Mouse (Mus musculus) left cerebral cortex, adult 2 months (tissue): ENCODE measurements around the gene Elobl. TPM values are rescaled to one million over a fixed set of nuclear protein-coding genes. Genes with fewer than 3 reads are reported as not detected.
"Not testable (repeated sequence)": the region's sequence is repeated elsewhere in the genome, so short reads cannot be mapped to it uniquely, and the experiment has no call there.

Experiments
- DNase-seq, 2 experiments: peaks; one replicate each; pipeline ENCODE4 v3.0.0; 2021 to 2022; ENCODE audit warnings: low spot score in 2 of 2, mixed read lengths in 1 of 2; ENCODE audit errors: extremely low spot score in 1 of 2
- H3K27ac ChIP-seq: fragments of 200-600 bp; 2 replicates; pipeline ENCODE4 v1.8.1; 2022
- H3K4me3 ChIP-seq: fragments of 200-600 bp; 2 replicates; pipeline ENCODE4 v1.8.1; 2022
- CTCF ChIP-seq: fragments of 200-600 bp; IDR thresholded peaks from 2 replicates; pipeline ENCODE4 v1.8.1; 2022; ENCODE audit warnings: antibody characterized with exemption, mild to moderate bottlenecking, moderate library complexity
- intact Hi-C: fragments of 180-260 bp; cut with DNase I; formaldehyde crosslinking; loops from one replicate; pipeline ENCODE4 v1.15.1; 2025
- total RNA-seq, 2 experiments: library from RNA; stranded (reverse); gene quantifications; 2 replicates each; pipeline ENCODE4 v1.2.3; 2021

The Elobl gene
- total RNA-seq, 2 experiments from 2014 or later: not detected

DNA sequence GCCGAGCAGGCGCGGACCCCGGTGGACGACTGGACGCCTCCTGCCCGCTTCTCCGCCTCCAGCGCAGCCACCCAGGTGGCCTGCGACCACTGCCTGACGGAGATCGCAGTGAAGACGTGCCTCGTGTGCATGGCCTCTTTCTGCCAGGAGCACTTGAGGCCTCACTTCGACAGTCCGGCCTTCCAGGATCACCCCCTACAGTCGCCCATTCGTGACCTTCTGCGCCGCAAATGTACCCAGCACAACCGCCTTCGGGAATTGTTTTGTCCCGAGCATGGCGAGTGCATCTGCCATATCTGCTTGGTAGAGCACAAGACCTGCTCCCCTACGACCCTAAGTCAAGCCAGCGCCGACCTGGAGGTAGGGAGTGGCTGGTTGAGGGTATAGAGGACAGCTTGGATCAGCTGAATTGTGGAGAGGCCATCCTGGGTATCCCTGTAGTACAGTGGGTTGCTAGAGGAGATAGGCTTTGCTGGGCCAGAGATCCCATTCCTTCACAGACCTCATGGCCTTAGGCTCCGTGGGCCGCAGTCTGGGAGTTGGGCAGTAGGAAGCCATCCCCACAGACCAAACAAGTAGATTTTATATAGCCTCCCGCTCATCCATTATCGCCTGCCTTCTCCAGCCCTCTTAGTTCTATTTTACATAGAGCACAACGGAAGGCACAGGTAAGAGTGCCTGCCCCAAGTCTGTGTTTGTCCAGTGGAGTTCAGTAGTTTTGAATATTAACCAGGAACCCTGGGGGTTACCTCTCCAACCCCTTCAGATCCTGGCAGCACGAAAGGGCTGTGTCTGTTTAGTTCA lies 33.2 kb upstream of the Elobl start:
- peak overlapping the region; percentile 49 for H3K4me3 ChIP-seq

DNA sequence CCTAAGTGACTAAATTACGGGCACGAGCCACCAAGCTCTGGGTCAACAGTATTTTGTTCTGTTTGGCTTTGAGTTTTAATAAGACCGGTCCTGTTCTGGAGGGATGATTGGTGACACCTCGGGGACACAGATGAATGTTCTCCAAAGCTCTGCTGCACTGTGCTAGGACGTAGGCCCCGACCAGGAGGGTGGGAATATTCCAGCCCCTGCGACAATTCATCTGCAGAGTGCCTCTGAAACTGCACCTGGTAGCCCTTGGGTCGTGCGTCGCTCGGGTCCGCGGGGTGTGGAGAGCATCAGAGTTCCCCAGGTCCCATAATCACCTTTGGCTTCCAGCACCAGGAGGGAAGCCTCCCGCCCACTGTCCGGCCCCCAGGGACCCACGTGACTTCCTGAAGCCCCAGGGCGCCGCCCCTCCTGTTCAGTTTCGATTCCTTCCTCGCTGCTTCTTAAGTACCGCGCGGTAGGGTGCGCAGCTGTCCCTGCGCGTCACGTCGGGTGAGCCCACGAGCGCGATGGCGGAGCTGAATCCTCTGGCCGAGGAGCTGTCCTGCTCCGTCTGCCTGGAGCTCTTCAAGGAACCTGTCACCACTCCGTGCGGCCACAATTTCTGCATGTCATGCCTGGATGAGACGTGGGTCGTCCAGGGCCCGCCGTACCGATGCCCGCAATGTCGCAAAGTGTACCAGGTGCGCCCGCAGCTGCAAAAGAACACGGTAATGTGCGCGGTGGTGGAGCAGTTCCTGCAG lies 32.4 kb upstream of the Elobl start, which contains the start of gene Trim25:
TSS of gene Trim25 (plus strand) at position 403 of the 749 bp plus-strand sequence.
- Histone ChIP-seq H3K4me3 (peak within 1 kb of the TSS; percentile 49), H3K27ac (peak within 1 kb of the TSS; percentile 49)
- intact Hi-C loops: no loop called here
- no peak for TF ChIP-seq CTCF
- peak; percentile 46 to 63 for DNase-seq

More for the DNA sequence above, 33.2 kb upstream of the Elobl start:
- H3K27ac ChIP-seq: peak overlapping the region; percentile 49
- no peak for DNase-seq
- TF ChIP-seq CTCF: no peak
- intact Hi-C loops: no loop called here

DNA sequence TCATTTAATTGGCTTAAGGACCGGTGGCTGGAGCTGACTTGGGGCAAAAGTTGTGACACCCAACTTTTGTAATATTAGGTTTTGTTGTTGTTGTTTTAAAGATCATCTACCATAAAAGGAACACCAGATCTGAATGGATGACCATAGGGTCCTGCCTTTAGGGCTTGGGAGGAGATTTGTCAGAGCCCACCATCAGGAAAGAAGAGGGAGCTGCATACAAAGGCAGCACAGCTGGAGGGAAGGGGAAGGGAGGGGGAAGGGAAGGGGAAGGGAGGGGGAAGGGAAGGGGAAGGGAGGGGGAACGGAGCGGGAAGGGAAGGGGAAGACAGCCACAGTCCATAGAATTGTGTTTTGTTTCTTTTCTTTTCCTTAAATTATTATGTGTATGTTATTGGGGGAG lies 31.7 kb upstream of the Elobl start:
- Histone ChIP-seq H3K4me3 (no peak overlapping the region), H3K27ac (no peak overlapping the region)
- TF ChIP-seq CTCF: no peak
- DNase-seq: no peak
- intact Hi-C loops: no loop called here

DNA sequence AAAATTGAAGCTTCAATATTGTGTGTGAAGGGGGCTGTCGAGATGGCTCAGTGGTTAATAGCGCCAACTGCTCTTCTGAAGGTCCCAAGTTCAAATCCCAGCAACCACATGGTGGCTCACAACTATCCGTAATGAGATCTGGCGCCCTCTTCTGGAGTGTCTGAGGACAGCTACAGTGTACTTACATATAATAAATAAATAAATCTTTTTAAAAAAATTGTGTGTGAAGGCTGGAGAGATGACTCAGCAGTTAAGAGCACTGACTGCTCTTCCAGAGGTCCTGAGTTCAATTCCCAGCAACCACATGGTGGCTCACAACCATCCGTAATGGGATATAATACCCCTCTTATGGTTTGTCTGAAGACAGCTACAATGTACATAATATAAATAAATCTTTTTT lies 30.6 kb upstream of the Elobl start:
- DNase-seq, H3K4me3 ChIP-seq, H3K27ac ChIP-seq, intact Hi-C loops: not testable (repeated sequence)
- TF ChIP-seq CTCF: peak; percentile 43

DNA sequence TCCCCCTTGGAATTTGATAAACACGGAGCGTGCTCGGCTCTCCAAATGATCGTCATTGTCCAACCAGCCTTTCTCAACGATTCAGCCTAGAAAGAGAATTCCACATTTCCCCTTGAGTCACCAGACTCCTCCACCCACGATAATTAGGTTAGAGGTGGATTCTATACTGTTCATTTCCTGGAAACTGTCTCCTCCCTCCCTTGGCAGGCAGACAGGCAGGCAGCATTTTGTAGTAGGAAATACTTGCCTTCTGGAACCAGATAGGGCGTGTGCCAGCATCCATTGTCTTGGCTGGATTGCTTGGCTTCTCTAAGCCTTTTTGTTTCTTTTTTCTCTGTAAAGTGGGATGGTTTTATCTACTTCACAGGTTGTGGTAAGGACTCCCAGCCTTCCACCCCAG lies 29.7 kb upstream of the Elobl start:
- TF ChIP-seq CTCF: no peak
- no peak overlapping the region for H3K4me3 ChIP-seq
- DNase-seq: no peak
- H3K27ac ChIP-seq: no peak overlapping the region
- intact Hi-C loops: no loop called here

DNA sequence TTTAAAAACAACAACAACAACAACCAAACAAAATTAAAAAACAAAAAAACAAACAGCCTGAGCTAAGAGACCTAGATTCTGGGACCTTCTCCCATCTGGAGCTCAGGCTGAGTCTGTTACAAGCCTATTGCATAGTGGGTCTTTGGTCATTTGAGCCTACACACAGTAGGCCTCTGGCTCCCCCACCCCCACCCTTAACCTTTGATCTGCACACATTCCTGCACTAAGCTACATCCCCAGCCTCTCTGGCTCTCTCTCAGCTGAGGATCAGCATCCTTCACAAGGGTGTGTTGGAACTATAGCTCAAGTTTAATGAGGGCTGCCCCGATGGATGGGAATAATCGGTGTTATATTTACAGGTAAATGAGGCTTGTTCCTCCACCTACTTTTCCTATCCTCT lies 28.9 kb upstream of the Elobl start:
- H3K27ac ChIP-seq: no peak overlapping the region
- no peak overlapping the region for H3K4me3 ChIP-seq
- TF ChIP-seq CTCF: no peak
- DNase-seq: no peak
- intact Hi-C loops: no loop called here

DNA sequence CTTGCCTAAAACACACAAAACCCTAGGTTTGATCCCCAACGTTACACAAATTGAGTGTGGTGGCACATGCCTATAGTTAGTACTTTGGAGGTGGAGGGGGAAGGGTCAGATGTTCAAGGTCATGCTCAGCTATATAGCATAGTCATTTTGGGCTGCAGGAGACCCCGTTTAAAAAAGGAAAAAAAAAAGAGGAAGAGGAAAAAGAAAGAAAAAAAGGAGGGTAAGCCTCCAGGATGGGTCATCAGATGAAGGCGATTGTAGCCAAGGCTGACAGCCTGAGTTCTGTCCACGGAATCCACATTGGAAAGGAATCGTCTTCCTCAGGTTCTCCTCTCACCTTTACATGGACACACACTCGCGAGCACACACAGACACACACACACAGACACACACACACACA lies 27.8 kb upstream of the Elobl start:
- DNase-seq: no peak
- intact Hi-C loops: no loop called here
- H3K27ac ChIP-seq: no peak overlapping the region
- TF ChIP-seq CTCF: no peak
- no peak overlapping the region for H3K4me3 ChIP-seq

DNA sequence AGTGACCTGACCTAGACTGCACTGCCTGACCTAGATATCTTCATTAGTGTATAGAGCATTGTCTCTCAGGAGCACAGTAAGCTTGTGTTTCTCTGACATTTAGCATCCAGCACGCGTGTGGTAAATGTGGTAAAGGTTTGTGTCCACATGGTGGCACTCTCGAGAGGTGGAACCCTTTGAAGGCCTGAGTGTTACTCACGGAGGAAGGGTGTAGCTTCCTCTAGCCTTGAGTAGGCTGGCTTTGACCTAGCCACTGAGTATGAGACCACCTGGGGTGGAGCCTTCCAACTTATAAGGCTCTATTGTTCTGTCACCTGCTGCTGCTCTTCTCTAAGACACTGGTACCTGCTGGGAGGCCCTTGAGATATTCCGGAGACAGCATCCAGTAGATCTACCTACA lies 26.9 kb upstream of the Elobl start:
- H3K27ac ChIP-seq: no peak overlapping the region; the same call in 1 of the 2 replicates
- DNase-seq: no peak

DNA sequence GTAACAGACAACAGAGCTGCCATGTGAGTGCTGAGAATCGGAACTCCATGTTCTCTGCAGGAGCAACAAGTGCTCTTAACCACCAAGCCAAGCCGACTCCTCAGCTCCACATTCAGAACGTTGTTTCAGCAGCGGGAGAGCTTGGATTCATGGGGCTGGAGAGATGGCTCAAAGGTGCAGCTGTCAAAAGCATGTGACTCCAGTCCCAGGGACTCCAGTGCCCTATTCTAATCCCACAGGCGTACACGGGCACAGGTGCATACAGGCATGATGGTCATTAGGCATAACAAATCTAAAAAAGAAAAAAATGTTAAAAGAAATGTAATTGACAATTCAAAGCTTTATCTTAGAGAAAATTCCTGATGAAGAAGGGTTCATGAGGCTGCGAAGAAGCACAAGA lies 26.5 kb upstream of the Elobl start:
- DNase-seq: no peak
- intact Hi-C loops: loop anchor here (2.0 kb wide), 1 partner anchor 46 kb away; no protein-coding TSS in a partner anchor
- no peak overlapping the region for H3K27ac ChIP-seq
- no peak overlapping the region for H3K4me3 ChIP-seq
- TF ChIP-seq CTCF: no peak

More for the DNA sequence above, 26.9 kb upstream of the Elobl start:
- TF ChIP-seq CTCF: peak; percentile 60
- intact Hi-C loops: loop anchor here (2.0 kb wide), 1 partner anchor 45 kb away; no protein-coding TSS in a partner anchor
- no peak overlapping the region for H3K4me3 ChIP-seq

DNA sequence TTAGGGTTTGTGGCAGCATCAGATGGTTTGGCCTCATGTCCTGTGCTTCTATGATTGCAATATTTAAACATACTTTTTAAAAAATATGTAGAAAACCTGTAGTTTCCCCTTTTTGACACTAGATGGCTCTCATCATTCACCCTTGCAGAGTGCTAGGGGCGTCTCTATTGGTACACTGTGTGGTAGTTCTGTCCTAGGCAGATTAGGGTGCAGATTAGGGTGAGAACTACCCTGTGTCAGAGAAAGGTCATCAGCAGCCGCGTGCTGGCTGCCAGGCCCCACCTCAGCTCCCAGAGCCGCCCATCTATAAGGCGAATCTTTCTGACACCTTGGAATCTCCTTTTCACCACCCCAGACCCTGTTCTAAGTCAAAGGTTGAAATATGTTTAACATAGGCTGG lies 22.8 kb upstream of the Elobl start:
- TF ChIP-seq CTCF: peak; percentile 62
- intact Hi-C loops: no loop called here
- Histone ChIP-seq H3K27ac (no peak overlapping the region), H3K4me3 (no peak overlapping the region)
- DNase-seq: no peak

DNA sequence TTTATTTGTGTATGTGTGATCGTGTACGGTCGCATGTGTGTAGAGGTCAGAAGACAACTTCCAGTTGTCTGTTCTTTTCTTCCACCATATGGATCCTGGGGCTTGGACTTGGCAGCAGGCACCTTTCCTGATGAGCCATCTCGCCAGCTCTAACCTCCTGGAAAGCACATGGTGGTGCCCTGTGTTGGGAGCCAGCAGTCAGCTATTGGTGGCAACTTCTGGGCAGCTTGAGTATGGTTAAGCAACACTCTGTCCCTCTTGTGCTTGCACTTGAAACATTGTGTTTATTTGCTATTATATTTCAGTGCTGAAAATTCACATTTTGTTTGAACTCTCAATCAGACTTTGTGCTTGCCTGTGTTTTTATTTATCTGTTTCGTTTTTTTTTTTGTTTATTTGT lies 22.2 kb upstream of the Elobl start:
- no peak for DNase-seq
- intact Hi-C loops: no loop called here
- no peak overlapping the region for H3K4me3 ChIP-seq
- no peak overlapping the region for H3K27ac ChIP-seq
- no peak for TF ChIP-seq CTCF

DNA sequence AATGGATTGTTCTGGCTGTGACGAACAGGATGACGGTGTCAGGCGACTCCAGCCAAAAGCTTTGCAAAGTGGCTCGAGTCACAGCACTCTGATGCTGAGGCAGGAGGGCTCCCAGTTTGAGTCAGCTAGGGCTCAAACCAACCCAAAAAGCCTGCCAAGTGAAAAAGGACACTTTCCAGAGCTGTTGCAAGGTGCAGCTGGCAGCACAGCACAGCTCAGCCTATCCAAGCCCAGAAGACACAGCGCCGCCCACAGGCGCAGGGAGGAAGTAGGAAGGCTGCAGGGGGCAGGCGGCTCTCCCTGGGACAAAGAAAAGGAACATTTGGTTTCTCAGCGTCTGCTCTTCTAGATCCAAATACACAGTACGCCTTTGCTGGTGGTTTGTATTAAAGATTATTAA lies 19.9 kb upstream of the Elobl start:
- Histone ChIP-seq H3K27ac (no peak overlapping the region), H3K4me3 (no peak overlapping the region)
- no peak for DNase-seq
- intact Hi-C loops: no loop called here
- TF ChIP-seq CTCF: no peak; the same call in 1 of the 2 replicates
